Mouse (Mus musculus): ENCODE measurements around the gene Clcc1. TPM values are rescaled to one million over a fixed set of nuclear protein-coding genes. Genes with fewer than 3 reads are reported as not detected.
A peak's percentile ranks its signal among the peaks of the same experiment; 100 is the strongest.
"Not testable (repeated sequence)": the region's sequence is repeated elsewhere in the genome, so short reads cannot be mapped to it uniquely, and the experiment has no call there.

Clcc1 gene
- polyA plus RNA-seq, 1 experiment = 45.7 TPM

DNA sequence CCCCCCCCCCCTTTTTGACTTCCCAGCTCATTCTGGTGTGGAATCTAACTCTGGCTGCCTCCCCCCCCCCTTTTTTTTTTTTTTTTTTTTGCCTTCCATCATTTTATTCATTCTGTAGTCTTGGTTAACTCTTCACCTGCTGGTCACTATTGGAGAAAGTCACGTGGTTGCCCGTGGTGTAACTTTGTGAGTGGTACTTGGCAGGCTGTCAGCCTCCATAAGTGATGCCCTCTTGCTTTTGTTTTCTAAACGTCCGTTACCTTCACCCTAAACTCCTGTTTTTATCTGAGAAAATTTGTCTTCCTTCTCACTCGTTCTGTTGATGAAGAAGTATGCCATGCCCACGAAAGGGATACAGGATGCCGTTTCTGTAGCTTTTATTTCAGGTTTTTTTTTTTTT lies 1.8 kb downstream of the Clcc1 start:
- no peak for TF ChIP-seq CTCF (IDR thresholded peaks at IDR 0.05; ENCODE audit: low read depth, low read length)
- no peak for TF ChIP-seq POLR2A (IDR thresholded peaks at IDR 0.05; ENCODE audit: borderline replicate concordance, low read depth, low read length)
- H3K4me3 ChIP-seq (ENCODE audit: insufficient read depth, low read length) = no peak overlapping the region

DNA sequence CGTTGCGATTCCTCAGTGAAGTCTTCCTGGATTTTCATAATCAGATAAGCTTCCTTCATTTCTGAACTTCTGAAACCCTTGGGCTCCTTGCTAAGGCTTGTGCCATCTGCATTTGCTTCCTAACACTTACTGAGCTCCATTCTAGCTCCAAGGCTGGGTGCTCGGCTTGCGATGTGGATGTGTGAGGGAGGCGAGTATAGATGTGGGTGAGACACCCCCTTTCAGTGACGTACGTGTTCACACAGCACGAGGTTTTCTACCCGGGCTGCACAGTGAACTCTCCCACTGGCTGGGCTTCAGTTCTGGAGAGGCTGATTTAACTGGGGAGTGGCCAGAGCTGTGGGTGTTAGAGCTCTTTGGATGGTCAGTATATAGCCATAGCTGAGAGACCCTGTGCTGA lies 4.9 kb downstream of the Clcc1 start:
- TF ChIP-seq POLR2A (IDR thresholded peaks at IDR 0.05; ENCODE audit: borderline replicate concordance, low read depth, low read length) = no peak
- no peak for TF ChIP-seq CTCF (IDR thresholded peaks at IDR 0.05; ENCODE audit: low read depth, low read length)
- no peak overlapping the region for H3K27ac ChIP-seq (ENCODE audit: insufficient read depth, low read depth, low read length)
- no peak overlapping the region for H3K4me3 ChIP-seq (ENCODE audit: insufficient read depth, low read length)
- peaks cover 4% of the 10 kb centered on the region for H3K4me1 ChIP-seq (ENCODE audit: control insufficient read depth, insufficient read depth, low read length)

More for the DNA sequence above, 1.8 kb downstream of the Clcc1 start:
- Histone ChIP-seq H3K27ac (ENCODE audit: insufficient read depth, low read depth, low read length) (no peak overlapping the region), H3K4me1 (ENCODE audit: control insufficient read depth, insufficient read depth, low read length) (peaks cover 4% of the 10 kb centered on the region)

DNA sequence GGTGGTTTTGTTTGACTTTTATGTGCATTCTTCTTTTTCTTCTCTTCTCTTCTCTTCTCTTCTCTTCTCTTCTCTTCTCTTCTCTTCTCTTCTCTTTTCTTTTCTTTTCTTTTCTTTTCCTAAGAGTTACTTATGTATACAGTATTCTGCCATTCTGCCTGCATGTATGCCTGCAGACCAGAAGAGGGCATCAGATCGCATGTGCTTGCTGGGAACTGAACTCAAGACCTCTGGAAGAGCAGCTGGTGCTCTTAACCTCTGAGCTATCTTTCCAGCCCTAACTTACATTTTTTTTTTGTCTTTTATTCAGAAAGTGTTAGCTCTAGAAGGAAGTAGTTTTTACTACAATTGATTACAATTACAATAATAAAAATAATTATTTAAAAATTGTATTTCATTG lies 7.2 kb downstream of the Clcc1 start:
- no peak for TF ChIP-seq CTCF (IDR thresholded peaks at IDR 0.05; ENCODE audit: low read depth, low read length)
- TF ChIP-seq POLR2A (IDR thresholded peaks at IDR 0.05; ENCODE audit: borderline replicate concordance, low read depth, low read length) = no peak
- Histone ChIP-seq H3K27ac (ENCODE audit: insufficient read depth, low read depth, low read length) (no peak overlapping the region), H3K4me1 (ENCODE audit: control insufficient read depth, insufficient read depth, low read length) (no peaks in the 10 kb centered on the region), H3K4me3 (ENCODE audit: insufficient read depth, low read length) (no peak overlapping the region)

DNA sequence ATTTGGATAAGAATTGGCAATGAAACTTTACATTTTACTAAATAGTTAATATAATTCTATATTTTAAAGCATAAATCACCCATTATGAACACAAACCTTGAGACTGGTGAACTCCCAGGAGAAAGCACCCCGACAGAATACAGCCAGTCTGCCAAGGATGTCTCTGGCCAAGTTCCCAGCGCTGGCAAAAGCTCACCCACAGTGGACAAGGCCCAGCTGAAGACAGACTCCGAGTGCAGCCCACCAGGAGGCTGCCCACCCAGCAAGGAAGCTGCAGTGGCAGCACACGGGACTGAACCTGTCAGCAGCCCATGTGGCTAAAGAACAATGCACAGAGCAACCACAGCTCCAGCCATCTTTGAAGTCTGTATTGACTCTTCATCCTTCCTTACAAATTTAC lies 22.9 kb downstream of the Clcc1 start:
- TF ChIP-seq POLR2A (IDR thresholded peaks at IDR 0.05; ENCODE audit: borderline replicate concordance, low read depth, low read length) (no peak), CTCF (IDR thresholded peaks at IDR 0.05; ENCODE audit: low read depth, low read length) (no peak)
- H3K4me1 ChIP-seq (ENCODE audit: control insufficient read depth, insufficient read depth, low read length) = 0 out of 2 replicates have a peak, but pooled peaks cover 3% of the 10 kb centered on the region
- no peak overlapping the region for H3K27ac ChIP-seq (ENCODE audit: insufficient read depth, low read depth, low read length)
- no peak overlapping the region for H3K4me3 ChIP-seq (ENCODE audit: insufficient read depth, low read length)

DNA sequence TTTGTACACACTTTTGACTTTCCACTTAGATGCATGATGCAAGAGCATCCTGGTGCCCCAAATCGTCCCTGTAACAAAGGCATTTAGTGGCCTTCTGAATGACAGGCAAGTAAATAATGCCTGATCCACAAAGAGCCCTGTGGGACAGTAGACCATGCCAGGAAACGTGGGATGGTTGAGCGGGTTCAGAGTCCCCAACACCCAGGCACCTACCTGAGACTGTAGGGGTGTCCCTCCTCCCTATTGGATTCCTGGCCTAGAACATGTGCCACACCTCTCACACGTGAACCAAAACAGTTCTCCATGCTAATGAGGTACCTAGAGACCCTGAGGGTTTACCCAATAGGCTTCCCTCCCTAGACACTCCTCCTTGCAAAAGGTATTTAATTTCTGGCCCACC lies 27.3 kb downstream of the Clcc1 start:
- Histone ChIP-seq H3K27ac (ENCODE audit: insufficient read depth, low read depth, low read length) (peak overlapping the region; percentile 55), H3K4me3 (ENCODE audit: insufficient read depth, low read length) (no peak overlapping the region)

DNA sequence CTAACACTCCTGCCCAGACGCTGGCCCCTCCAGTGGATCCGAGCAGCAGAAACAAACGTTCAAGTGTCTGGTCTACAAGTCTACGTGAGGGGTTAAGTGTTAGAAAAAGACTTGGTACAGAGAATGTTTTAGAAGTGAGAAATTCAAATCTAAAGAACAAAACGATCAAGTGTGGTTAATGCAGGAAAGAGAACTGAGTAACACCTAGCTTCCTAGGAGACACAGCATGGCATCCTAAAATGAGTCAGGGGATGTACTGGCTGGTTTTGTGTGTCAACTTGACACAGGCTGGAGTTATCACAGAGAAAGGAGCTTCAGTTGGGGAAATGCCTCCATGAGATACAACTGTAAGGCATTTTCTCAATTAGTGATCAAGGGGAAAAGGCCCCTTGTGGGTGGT lies 29.9 kb downstream of the Clcc1 start:
- not testable (repeated sequence) for H3K4me3 ChIP-seq (ENCODE audit: insufficient read depth, low read length); H3K27ac ChIP-seq (ENCODE audit: insufficient read depth, low read depth, low read length); H3K4me1 ChIP-seq (ENCODE audit: control insufficient read depth, insufficient read depth, low read length)

More for the DNA sequence above, 27.3 kb downstream of the Clcc1 start:
- H3K4me1 ChIP-seq (ENCODE audit: control insufficient read depth, insufficient read depth, low read length) = 0 out of 2 replicates have a peak, but pooled peaks cover 3% of the 10 kb centered on the region
- no peak for TF ChIP-seq POLR2A (IDR thresholded peaks at IDR 0.05; ENCODE audit: borderline replicate concordance, low read depth, low read length)
- no peak for TF ChIP-seq CTCF (IDR thresholded peaks at IDR 0.05; ENCODE audit: low read depth, low read length)

DNA sequence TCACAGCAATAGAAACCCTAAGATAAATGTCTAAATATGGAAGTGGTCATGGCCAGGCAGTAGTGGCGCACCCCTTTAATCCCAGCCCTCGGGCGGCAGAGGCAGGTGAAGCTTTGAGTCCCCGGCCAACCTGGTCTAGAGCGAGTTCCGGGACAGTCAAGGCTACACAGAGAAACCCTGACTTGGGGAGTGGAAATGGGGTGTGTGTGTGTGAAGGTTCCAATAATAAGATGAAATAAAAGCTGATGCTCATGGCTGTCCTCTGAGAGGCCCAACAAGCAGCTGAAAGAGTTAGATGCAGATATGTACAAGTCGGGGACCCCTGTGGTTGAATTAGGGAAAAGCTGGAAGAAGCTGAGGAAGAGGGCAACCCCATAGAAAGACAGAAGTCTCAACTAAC lies 32.0 kb downstream of the Clcc1 start:
- no peak overlapping the region for H3K27ac ChIP-seq (ENCODE audit: insufficient read depth, low read depth, low read length)
- TF ChIP-seq POLR2A (IDR thresholded peaks at IDR 0.05; ENCODE audit: borderline replicate concordance, low read depth, low read length) = no peak
- TF ChIP-seq CTCF (IDR thresholded peaks at IDR 0.05; ENCODE audit: low read depth, low read length) = no peak
- peaks cover 12% of the 10 kb centered on the region for H3K4me1 ChIP-seq (ENCODE audit: control insufficient read depth, insufficient read depth, low read length)
- no peak overlapping the region for H3K4me3 ChIP-seq (ENCODE audit: insufficient read depth, low read length)

DNA sequence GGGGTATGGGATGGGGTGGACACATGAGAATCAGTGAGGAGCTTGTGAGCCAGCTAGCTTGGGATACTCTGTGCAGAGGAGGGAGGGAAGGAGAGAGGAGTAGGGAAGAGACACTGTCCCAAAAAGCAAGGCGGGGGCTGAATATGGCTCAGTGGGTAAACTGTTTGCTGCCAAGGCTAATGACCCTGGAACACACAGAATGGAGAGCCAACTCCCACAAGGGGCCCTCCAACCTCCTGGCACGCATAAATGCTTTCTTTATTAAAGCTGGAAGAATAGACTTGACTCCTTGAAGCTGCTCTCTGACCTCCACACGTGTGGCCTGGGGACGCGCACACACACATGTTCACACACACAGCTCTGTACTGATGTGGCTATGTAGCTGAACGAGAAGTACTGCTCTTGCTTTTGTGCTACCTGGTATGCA lies 35.3 kb downstream of the Clcc1 start:
- Histone ChIP-seq H3K4me3 (ENCODE audit: insufficient read depth, low read length) (no peak overlapping the region), H3K27ac (ENCODE audit: insufficient read depth, low read depth, low read length) (no peak overlapping the region), H3K4me1 (ENCODE audit: control insufficient read depth, insufficient read depth, low read length) (peaks cover 12% of the 10 kb centered on the region)
- TF ChIP-seq CTCF (IDR thresholded peaks at IDR 0.05; ENCODE audit: low read depth, low read length) (no peak), POLR2A (IDR thresholded peaks at IDR 0.05; ENCODE audit: borderline replicate concordance, low read depth, low read length) (no peak)

DNA sequence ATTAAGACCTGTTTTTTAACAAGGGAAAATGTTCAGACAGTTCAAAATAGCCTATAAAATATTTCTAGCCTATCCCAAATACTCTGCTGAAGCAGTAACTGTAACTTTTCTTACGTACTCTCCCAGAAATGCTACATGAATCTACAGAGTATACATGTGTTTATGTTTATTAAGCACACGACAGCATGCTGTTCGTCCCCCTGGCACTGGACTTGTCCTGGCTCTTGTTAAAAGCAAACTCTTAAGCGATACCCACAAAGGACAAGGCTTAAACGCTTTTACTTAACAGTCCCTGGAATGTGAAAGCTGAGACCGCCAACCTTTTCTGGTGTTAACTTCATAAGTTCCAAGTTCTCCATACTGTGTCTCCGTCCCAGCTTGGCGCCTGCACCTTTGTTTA lies 35.7 kb downstream of the Clcc1 start:
- Histone ChIP-seq H3K4me3 (ENCODE audit: insufficient read depth, low read length) (no peak overlapping the region), H3K4me1 (ENCODE audit: control insufficient read depth, insufficient read depth, low read length) (peaks cover 12% of the 10 kb centered on the region), H3K27ac (ENCODE audit: insufficient read depth, low read depth, low read length) (no peak overlapping the region)
- TF ChIP-seq CTCF (IDR thresholded peaks at IDR 0.05; ENCODE audit: low read depth, low read length) = no peak
- no peak for TF ChIP-seq POLR2A (IDR thresholded peaks at IDR 0.05; ENCODE audit: borderline replicate concordance, low read depth, low read length)

DNA sequence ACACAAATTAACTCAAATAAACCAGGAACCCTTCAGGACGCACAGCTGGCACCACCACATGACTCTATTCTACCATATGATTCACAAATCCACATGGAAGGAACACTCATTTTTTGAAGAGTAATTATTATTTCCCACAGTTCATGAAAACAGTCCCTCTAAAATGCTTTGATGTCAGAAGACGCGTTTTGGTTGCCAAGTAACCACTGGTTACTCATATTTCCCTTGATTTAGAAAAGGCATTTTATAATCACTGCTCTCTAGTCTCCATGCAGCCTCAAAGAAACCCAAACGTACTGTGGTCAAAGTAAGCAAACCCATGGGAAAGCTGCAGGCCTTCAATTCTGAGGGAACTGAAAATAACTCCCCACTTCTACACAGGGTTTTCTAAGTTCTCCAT lies 36.3 kb downstream of the Clcc1 start:
- Histone ChIP-seq H3K27ac (ENCODE audit: insufficient read depth, low read depth, low read length) (peak overlapping the region; percentile 33; the same call in 1 of the 2 replicates), H3K4me3 (ENCODE audit: insufficient read depth, low read length) (no peak overlapping the region), H3K4me1 (ENCODE audit: control insufficient read depth, insufficient read depth, low read length) (peaks cover 12% of the 10 kb centered on the region)
- no peak for TF ChIP-seq CTCF (IDR thresholded peaks at IDR 0.05; ENCODE audit: low read depth, low read length)
- TF ChIP-seq POLR2A (IDR thresholded peaks at IDR 0.05; ENCODE audit: borderline replicate concordance, low read depth, low read length) = no peak

DNA sequence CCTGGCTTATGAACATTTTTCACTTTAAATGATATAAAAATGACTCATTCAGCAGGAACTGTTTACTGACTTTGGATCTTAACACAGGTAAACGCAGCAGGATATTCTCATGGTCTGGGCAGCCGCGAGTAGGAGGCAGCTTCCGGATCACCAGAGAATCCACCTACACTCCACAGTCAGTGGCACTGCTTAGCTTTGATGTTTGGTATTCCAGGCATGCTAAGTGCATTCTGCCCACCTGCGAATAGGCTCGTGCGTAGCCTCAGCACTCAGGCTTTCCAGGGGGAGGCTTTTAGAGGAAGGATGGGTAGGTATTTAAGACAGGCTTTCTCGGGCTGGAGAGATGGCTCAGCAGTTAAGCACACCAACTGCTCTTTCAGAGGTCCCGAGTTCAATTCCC lies 40.6 kb downstream of the Clcc1 start:
- peaks cover 10% of the 10 kb centered on the region for H3K4me1 ChIP-seq (ENCODE audit: control insufficient read depth, insufficient read depth, low read length)
- TF ChIP-seq CTCF (IDR thresholded peaks at IDR 0.05; ENCODE audit: low read depth, low read length) (no peak), POLR2A (IDR thresholded peaks at IDR 0.05; ENCODE audit: borderline replicate concordance, low read depth, low read length) (no peak)
- no peak overlapping the region for H3K27ac ChIP-seq (ENCODE audit: insufficient read depth, low read depth, low read length)
- H3K4me3 ChIP-seq (ENCODE audit: insufficient read depth, low read length) = no peak overlapping the region
